Mouse (Mus musculus) midbrain, embryonic 12.5 days (tissue): ENCODE measurements around the gene Orc1. TPM values are rescaled to one million over a fixed set of nuclear protein-coding genes. Genes with fewer than 3 reads are reported as not detected.

Experiments used
- ATAC-seq: fragments of 200-750 bp; cut with Nextera tagmentation; 2 replicates; pipeline ENCODE4 v1.8.0; 2017; ENCODE audit warnings: low read depth, moderate TSS enrichment, moderate library complexity; ENCODE audit not compliant: low FRiP score
- H3K27ac ChIP-seq: fragments of 300-500 bp; sonication (generic); replicated peaks from 2 replicates; pipeline ENCODE4 v1.5.1; 2016; ENCODE audit warnings: mild to moderate bottlenecking
- H3K27me3 ChIP-seq: fragments of 300-500 bp; sonication (generic); 2 replicates; pipeline ENCODE4 v1.6.1; 2016; ENCODE audit warnings: mild to moderate bottlenecking
- H3K36me3 ChIP-seq: fragments of 300-500 bp; sonication (generic); 2 replicates; pipeline ENCODE4 v1.6.1; 2016
- H3K4me1 ChIP-seq: fragments of 300-500 bp; sonication (generic); 2 replicates; pipeline ENCODE4 v1.6.1; 2016
- H3K4me2 ChIP-seq: fragments of 300-500 bp; sonication (generic); replicated peaks from 2 replicates; pipeline ENCODE4 v1.6.1; 2016; ENCODE audit warnings: mild to moderate bottlenecking, moderate library complexity
- H3K4me3 ChIP-seq: fragments of 300-500 bp; sonication (generic); 2 replicates; pipeline ENCODE4 v1.5.1; 2016; ENCODE audit warnings: mild to moderate bottlenecking
- H3K9ac ChIP-seq: fragments of 300-500 bp; sonication (generic); replicated peaks from 2 replicates; pipeline ENCODE4 v1.6.1; 2016; ENCODE audit warnings: mild to moderate bottlenecking, moderate library complexity
- H3K9me3 ChIP-seq: fragments of 300-500 bp; sonication (generic); 2 replicates; pipeline ENCODE4 v1.6.1; 2016; ENCODE audit warnings: mild to moderate bottlenecking
- WGBS: fragments of 180-500 bp; shearing (Covaris S2); methylation state at CpG from one replicate; pipeline ENCODE4 v1.1.7; 2016; 5-methylcytosine and 5-hydroxymethylcytosine counted together
- polyA plus RNA-seq: library from polyadenylated mRNA; unstranded; fragments of >200 nt; fragmentation: Nextera tagmentation; extraction: Ambion mirVana; gene quantifications from 2 replicates; pipeline ENCODE4 v1.2.1, GENCODE M21; 2016

The Orc1 gene
- polyA plus RNA-seq, 1 experiment from 2014 or later = 11.1 TPM

DNA sequence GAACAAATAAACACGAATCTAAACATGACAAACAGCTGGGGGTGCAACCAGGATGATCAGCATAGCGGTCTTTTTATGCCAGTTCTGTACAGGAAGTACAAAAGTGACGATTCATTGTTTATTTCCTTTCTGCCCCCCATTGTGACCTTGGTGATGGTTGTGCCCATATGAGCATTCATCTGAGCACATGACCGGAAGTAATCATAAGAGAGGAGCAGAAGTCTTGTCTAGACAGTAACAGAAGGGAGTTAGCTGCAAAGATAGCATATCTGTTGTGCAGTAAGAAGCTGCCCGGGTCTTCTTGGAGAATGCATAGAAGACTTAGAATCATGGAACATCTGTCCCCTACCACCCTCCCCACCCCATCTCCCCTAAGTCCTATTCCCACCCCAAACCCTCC lies 59.5 kb downstream of the Orc1 start:
- no peak overlapping the region for H3K4me3 ChIP-seq
- H3K4me1 ChIP-seq = 0 out of 2 replicates have a peak, but pooled peaks cover 6% of the 10 kb centered on the region
- H3K27me3 ChIP-seq = no peaks in the 10 kb centered on the region
- H3K9ac ChIP-seq = no peak overlapping the region
- ATAC-seq = no peak
- no peaks in the 10 kb centered on the region for H3K9me3 ChIP-seq
- H3K4me2 ChIP-seq = no peak overlapping the region
- H3K36me3 ChIP-seq = peaks cover 61% of the 10 kb centered on the region
- no peak overlapping the region for H3K27ac ChIP-seq
- WGBS = 85% methylated on average over 5 of the region's 5 CpGs

DNA sequence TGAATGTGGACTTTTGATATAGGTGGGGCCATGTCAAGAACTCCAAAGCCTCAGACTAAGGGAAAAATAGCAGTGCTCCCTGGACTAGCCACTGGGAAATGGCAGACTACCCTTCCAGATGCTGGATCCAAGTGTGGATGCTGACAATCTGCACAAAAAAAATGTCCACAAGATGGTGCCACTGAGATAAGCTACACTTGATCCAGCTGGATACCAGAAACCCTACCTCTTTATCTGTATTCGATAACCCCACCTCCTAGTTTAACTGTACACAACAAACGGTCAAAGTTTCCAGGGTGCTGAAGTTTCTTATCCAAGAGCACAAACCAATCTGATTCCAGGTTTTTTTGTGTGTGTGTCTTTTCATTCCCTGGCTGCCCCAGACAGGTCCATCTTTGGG lies 85.2 kb downstream of the Orc1 start:
- H3K4me3 ChIP-seq = no peak overlapping the region
- no peak overlapping the region for H3K9ac ChIP-seq
- no peaks in the 10 kb centered on the region for H3K27me3 ChIP-seq
- 75% methylated on average over 2 of the region's 2 CpGs for WGBS
- no peaks in the 10 kb centered on the region for H3K4me1 ChIP-seq
- no peak for ATAC-seq
- H3K27ac ChIP-seq = no peak overlapping the region
- H3K4me2 ChIP-seq = no peak overlapping the region
- no peaks in the 10 kb centered on the region for H3K9me3 ChIP-seq
- peaks cover 14% of the 10 kb centered on the region; the same call in 1 of the 2 replicates for H3K36me3 ChIP-seq

Other genes with a start within 250 kb of the Orc1 start
- 1.7 and 2.0 TPM in 2 replicates for gene Shisal2a, start 196.1 kb upstream of the Orc1 start, polyA plus RNA-seq
- gene Gpx7, start 172.5 kb upstream of the Orc1 start, polyA plus RNA-seq = 39.3 and 54.2 TPM in 2 replicates
- gene Tut4, start 120.0 kb upstream of the Orc1 start, polyA plus RNA-seq = 102 and 110 TPM in 2 replicates
- gene Prpf38a, start 87 bp upstream of the Orc1 start, polyA plus RNA-seq = 96.0 and 107 TPM in 2 replicates
- gene Cc2d1b, start 40.5 kb downstream of the Orc1 start, polyA plus RNA-seq = 23.9 and 26.4 TPM in 2 replicates
- gene 3110021N24Rik, start 140.2 kb downstream of the Orc1 start, polyA plus RNA-seq = 1.5 and 1.7 TPM in 2 replicates
- gene Zfyve9, start 201.4 kb downstream of the Orc1 start, polyA plus RNA-seq = 5.4 and 5.7 TPM in 2 replicates